Mouse (Mus musculus): ENCODE data around the gene Pabpc4. TPM values are rescaled to one million over a fixed set of nuclear protein-coding genes. Genes with fewer than 3 reads are reported as not detected.

Gene Pabpc4
- polyA plus RNA-seq, 1 experiment from 2014 or later: 63.9 TPM

DNA sequence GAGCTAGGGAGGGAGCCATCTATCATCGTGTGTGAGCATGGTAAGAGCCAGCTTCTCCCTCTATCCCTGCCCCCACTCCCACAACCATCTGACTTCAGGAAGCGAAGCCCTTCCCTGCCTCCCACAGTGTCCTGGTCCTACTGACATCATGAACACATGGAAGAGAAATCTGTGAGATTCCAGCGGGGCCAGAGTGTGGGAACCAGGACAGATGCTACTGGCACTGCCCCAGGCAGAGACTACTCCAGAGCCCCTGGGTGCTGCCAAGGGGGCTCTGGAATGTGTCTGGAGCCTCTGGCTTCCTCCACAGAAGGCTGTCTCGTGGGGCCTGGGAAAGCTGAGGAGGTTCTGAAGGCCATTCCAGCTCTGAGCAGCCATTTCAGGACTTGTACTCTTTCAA is 34.4 kb upstream of the Pabpc4 start:
- Histone ChIP-seq H3K9ac (ENCODE audit: low read depth, low read length) (no peak overlapping the region), H3K4me1 (ENCODE audit: control insufficient read depth, insufficient read depth, low read length) (peaks cover 45% of the 10 kb centered on the region), H3K9me3 (ENCODE audit: control insufficient read depth, low read length) (0 out of 2 replicates have a peak, but pooled peaks cover 3% of the 10 kb centered on the region), H3K4me2 (replicated peaks; ENCODE audit: low read depth, low read length) (no peak overlapping the region), H3K36me3 (ENCODE audit: control insufficient read depth, insufficient read depth, low read length) (no peaks in the 10 kb centered on the region), H3K27me3 (ENCODE audit: control insufficient read depth, insufficient read depth, low read length) (no peaks in the 10 kb centered on the region), H3K27ac (ENCODE audit: low read depth, low read length) (peak overlapping the region; percentile 59), H3K4me3 (ENCODE audit: low read length) (no peak overlapping the region)
- ATAC-seq (ENCODE audit: low FRiP score, low TSS enrichment): peak; percentile 11; the same call in 1 of the 2 replicates
- WGBS: 36% methylated on average over 4 of the region's 4 CpGs

DNA sequence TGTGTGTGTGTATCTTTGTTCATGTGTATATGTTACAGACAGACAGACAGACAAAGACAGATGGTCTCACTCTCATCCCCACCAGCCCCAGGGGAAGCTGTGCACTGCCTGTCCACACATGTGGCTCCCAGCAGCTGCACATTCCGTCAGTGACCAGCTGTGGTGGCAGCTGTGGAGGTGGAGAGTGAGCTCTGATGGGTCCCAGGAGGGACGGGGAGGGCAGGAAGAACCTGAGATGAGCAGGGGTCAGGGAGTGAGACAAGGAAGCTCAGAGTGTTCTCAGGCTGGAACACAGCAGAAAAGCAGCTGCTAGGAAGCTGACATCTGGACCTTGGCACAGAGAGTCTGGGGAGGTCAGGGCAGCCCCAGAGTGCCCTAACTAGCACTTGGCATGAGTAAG is 33.9 kb upstream of the Pabpc4 start:
- H3K9ac ChIP-seq (ENCODE audit: low read depth, low read length): no peak overlapping the region
- H3K4me1 ChIP-seq (ENCODE audit: control insufficient read depth, insufficient read depth, low read length): peaks cover 51% of the 10 kb centered on the region
- H3K4me3 ChIP-seq (ENCODE audit: low read length): no peak overlapping the region
- H3K9me3 ChIP-seq (ENCODE audit: control insufficient read depth, low read length): 0 out of 2 replicates have a peak, but pooled peaks cover 3% of the 10 kb centered on the region
- peak overlapping the region; percentile 59; the same call in 1 of the 2 replicates for H3K27ac ChIP-seq (ENCODE audit: low read depth, low read length)
- no peaks in the 10 kb centered on the region for H3K36me3 ChIP-seq (ENCODE audit: control insufficient read depth, insufficient read depth, low read length)
- ATAC-seq (ENCODE audit: low FRiP score, low TSS enrichment): peak; percentile 37; the same call in 1 of the 2 replicates
- H3K4me2 ChIP-seq (replicated peaks; ENCODE audit: low read depth, low read length): no peak overlapping the region
- 13% methylated on average over 2 of the region's 2 CpGs for WGBS
- H3K27me3 ChIP-seq (ENCODE audit: control insufficient read depth, insufficient read depth, low read length): no peaks in the 10 kb centered on the region

DNA sequence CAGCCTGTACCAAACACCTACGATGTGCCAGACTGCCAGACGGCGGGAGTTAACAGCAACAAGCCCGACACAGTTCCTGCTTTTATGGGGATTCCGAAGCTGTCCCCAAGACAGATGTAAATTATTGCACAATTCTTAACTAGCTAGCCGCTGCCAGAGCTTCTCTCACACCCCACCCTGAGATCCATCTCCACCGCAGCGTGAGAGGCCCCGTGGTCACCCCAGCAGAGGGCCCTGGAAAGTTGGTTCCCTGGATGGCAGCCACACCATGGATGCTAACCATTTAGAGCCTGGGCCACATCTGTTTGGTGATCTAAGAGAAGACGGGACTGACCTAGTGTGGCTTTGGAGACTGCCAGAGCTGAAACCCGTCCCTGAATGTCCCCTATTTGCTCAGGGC is 33.0 kb upstream of the Pabpc4 start:
- Histone ChIP-seq H3K9ac (ENCODE audit: low read depth, low read length) (no peak overlapping the region), H3K27ac (ENCODE audit: low read depth, low read length) (peak overlapping the region; percentile 59; the same call in 1 of the 2 replicates), H3K4me1 (ENCODE audit: control insufficient read depth, insufficient read depth, low read length) (peaks cover 52% of the 10 kb centered on the region), H3K27me3 (ENCODE audit: control insufficient read depth, insufficient read depth, low read length) (no peaks in the 10 kb centered on the region), H3K9me3 (ENCODE audit: control insufficient read depth, low read length) (no peaks in the 10 kb centered on the region), H3K4me3 (ENCODE audit: low read length) (no peak overlapping the region), H3K4me2 (replicated peaks; ENCODE audit: low read depth, low read length) (no peak overlapping the region), H3K36me3 (ENCODE audit: control insufficient read depth, insufficient read depth, low read length) (no peaks in the 10 kb centered on the region)
- no peak for ATAC-seq (ENCODE audit: low FRiP score, low TSS enrichment)
- 29% methylated on average over 11 of the region's 11 CpGs for WGBS

- H3K36me3 ChIP-seq (ENCODE audit: control insufficient read depth, insufficient read depth, low read length): no peaks in the 10 kb centered on the region
- H3K4me3 ChIP-seq (ENCODE audit: low read length): no peak overlapping the region; the same call in 1 of the 2 replicates
- H3K27ac ChIP-seq (ENCODE audit: low read depth, low read length): peak overlapping the region; percentile 78; the same call in 1 of the 2 replicates
- no peaks in the 10 kb centered on the region for H3K9me3 ChIP-seq (ENCODE audit: control insufficient read depth, low read length)
- H3K4me1 ChIP-seq (ENCODE audit: control insufficient read depth, insufficient read depth, low read length): peaks cover 54% of the 10 kb centered on the region
- ATAC-seq (ENCODE audit: low FRiP score, low TSS enrichment): no peak
- H3K27me3 ChIP-seq (ENCODE audit: control insufficient read depth, insufficient read depth, low read length): no peaks in the 10 kb centered on the region; the same call in 1 of the 2 replicates
- peak overlapping the region; percentile 70 for H3K4me2 ChIP-seq (replicated peaks; ENCODE audit: low read depth, low read length)
- WGBS: 48% methylated on average over 3 of the region's 3 CpGs
- H3K9ac ChIP-seq (ENCODE audit: low read depth, low read length): no peak overlapping the region
Measured at GRCm38 (mm10) chr4:123232841-123233240, 29.3 kb upstream of the Pabpc4 start.

DNA sequence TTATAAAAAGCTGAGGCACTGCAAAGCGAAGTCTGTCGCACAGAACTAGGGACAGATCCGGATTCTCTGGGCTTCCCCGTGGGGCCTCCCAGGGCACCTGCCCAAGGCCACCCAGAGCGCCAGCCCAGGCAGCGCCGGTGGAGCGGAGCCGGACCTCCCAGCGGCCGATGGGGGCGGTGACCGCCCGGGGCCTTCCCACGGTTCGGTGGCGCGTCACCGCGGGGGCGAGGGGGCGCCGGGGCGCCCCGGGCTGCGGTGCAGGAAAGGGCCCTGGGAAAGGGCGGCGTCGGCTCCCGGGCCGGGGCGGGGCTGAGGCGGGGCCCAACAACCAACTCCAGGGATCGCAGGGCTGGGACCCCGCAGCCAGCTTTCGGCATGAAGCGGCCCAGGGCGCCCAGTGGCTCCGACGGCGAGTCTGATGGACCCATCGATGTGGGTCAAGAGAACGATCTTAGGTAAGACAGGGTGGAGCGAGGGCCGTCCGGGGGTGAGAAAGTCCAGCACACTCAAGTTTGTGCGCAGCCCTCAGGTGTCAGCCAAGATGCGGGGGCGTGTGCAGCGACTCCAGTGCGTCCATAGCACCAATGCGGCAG is 28.6 kb upstream of the Pabpc4 start, which contains the start of gene Heyl:
Gene Heyl (plus strand): TSS at position 65 of the 593 bp plus-strand sequence.
- Histone ChIP-seq H3K27ac (ENCODE audit: low read depth, low read length) (peak within 1 kb of the TSS; percentile 78), H3K4me2 (replicated peaks; ENCODE audit: low read depth, low read length) (peak within 1 kb of the TSS; percentile 70), H3K9me3 (ENCODE audit: control insufficient read depth, low read length) (no peaks in the 10 kb centered on the region), H3K9ac (ENCODE audit: low read depth, low read length) (peak within 1 kb of the TSS; percentile 55), H3K4me1 (ENCODE audit: control insufficient read depth, insufficient read depth, low read length) (peaks cover 54% of the 10 kb centered on the region), H3K27me3 (ENCODE audit: control insufficient read depth, insufficient read depth, low read length) (no peaks in the 10 kb centered on the region; the same call in 1 of the 2 replicates), H3K4me3 (ENCODE audit: low read length) (peak within 1 kb of the TSS; percentile 44), H3K36me3 (ENCODE audit: control insufficient read depth, insufficient read depth, low read length) (no peaks in the 10 kb centered on the region)
- ATAC-seq (ENCODE audit: low FRiP score, low TSS enrichment): peak; percentile 90
- under 1% methylated on average over 52 of the region's 52 CpGs for WGBS

- ATAC-seq (ENCODE audit: low FRiP score, low TSS enrichment): no peak
- no peaks in the 10 kb centered on the region for H3K9me3 ChIP-seq (ENCODE audit: control insufficient read depth, low read length)
- peak overlapping the region; percentile 70 for H3K4me2 ChIP-seq (replicated peaks; ENCODE audit: low read depth, low read length)
- H3K36me3 ChIP-seq (ENCODE audit: control insufficient read depth, insufficient read depth, low read length): no peaks in the 10 kb centered on the region
- H3K4me3 ChIP-seq (ENCODE audit: low read length): peak overlapping the region; percentile 44
- H3K4me1 ChIP-seq (ENCODE audit: control insufficient read depth, insufficient read depth, low read length): peaks cover 67% of the 10 kb centered on the region
- H3K9ac ChIP-seq (ENCODE audit: low read depth, low read length): no peak overlapping the region
- H3K27ac ChIP-seq (ENCODE audit: low read depth, low read length): peak overlapping the region; percentile 66; the same call in 1 of the 2 replicates
- no peaks in the 10 kb centered on the region; the same call in 1 of the 2 replicates for H3K27me3 ChIP-seq (ENCODE audit: control insufficient read depth, insufficient read depth, low read length)
- WGBS: 50% methylated on average over 9 of the region's 9 CpGs
Measured at GRCm38 (mm10) chr4:123235835-123236430, 26.2 kb upstream of the Pabpc4 start.

DNA sequence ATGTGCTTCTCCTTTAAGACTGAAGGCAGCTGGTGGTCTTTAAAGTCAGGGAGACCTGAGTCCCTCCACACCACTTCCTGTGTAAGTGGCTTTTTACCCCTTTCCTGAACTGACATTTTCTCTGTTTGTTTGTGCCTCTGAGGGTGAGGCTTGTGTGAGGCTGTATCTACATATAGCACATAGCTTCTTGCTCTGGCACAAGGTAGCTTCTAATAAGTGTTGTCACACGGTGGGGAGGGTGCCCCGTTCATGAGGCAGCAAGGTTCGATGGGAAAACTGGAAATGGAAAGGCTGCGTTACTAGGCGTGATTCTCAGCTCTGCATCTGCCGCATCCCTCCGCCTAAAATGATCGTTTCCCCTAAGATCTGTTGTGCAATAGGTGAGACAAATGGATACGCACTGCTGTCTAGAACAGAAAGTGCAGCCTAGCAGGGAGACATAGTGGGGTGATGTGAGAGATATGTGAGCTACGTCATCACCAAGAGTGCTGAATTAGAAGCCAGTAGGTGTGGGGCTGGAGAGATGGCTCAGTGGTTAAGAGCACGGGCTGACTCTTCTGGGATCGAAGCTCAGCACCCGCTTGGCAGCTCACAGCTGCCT is 25.6 kb upstream of the Pabpc4 start:
- Histone ChIP-seq H3K36me3 (ENCODE audit: control insufficient read depth, insufficient read depth, low read length) (peaks cover 4% of the 10 kb centered on the region), H3K4me3 (ENCODE audit: low read length) (peak overlapping the region; percentile 44), H3K9ac (ENCODE audit: low read depth, low read length) (peak overlapping the region; percentile 5; the same call in 1 of the 2 replicates), H3K4me2 (replicated peaks; ENCODE audit: low read depth, low read length) (peak overlapping the region; percentile 70; the same call in 1 of the 2 replicates), H3K9me3 (ENCODE audit: control insufficient read depth, low read length) (no peaks in the 10 kb centered on the region), H3K4me1 (ENCODE audit: control insufficient read depth, insufficient read depth, low read length) (peaks cover 67% of the 10 kb centered on the region), H3K27me3 (ENCODE audit: control insufficient read depth, insufficient read depth, low read length) (no peaks in the 10 kb centered on the region; the same call in 1 of the 2 replicates), H3K27ac (ENCODE audit: low read depth, low read length) (peak overlapping the region; percentile 66; the same call in 1 of the 2 replicates)
- 79% methylated on average over 13 of the region's 13 CpGs for WGBS
- no peak for ATAC-seq (ENCODE audit: low FRiP score, low TSS enrichment)

- ATAC-seq (ENCODE audit: low FRiP score, low TSS enrichment): no peak
- Histone ChIP-seq H3K27ac (ENCODE audit: low read depth, low read length) (peak overlapping the region; percentile 66; the same call in 1 of the 2 replicates), H3K36me3 (ENCODE audit: control insufficient read depth, insufficient read depth, low read length) (peaks cover 11% of the 10 kb centered on the region), H3K27me3 (ENCODE audit: control insufficient read depth, insufficient read depth, low read length) (no peaks in the 10 kb centered on the region; the same call in 1 of the 2 replicates), H3K9me3 (ENCODE audit: control insufficient read depth, low read length) (no peaks in the 10 kb centered on the region), H3K4me1 (ENCODE audit: control insufficient read depth, insufficient read depth, low read length) (peaks cover 62% of the 10 kb centered on the region), H3K4me3 (ENCODE audit: low read length) (no peak overlapping the region), H3K9ac (ENCODE audit: low read depth, low read length) (peak overlapping the region; percentile 5; the same call in 1 of the 2 replicates), H3K4me2 (replicated peaks; ENCODE audit: low read depth, low read length) (peak overlapping the region; percentile 70; the same call in 1 of the 2 replicates)
- 38% methylated on average over 6 of the region's 6 CpGs for WGBS
Measured at GRCm38 (mm10) chr4:123237386-123238266, 24.5 kb upstream of the Pabpc4 start.

All from kidney, embryonic 14.5 days (tissue).